Comparison of ENCODE assay signal across 8 mouse cellular contexts in the genomic region with DNA sequence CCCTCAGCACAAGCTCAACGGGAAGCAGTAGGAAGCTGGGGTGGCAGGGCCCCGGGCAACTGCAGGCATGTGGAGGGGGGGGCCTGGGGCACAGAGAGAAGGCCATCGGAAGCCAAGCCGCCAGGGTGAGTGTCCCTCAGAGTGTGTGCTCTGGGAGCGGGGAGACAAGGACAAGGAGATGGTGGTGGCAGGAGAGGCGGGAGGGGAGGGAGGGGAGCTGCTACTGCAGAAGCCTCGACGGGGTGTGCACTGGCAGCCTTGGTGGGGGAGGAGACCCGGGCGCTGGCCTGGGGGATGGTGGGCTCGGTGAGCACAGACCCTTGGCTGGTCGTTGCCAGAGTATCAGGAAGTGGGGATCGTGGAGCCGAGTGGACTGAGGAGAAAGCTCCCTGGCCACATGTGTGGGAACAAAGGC. TPM values are rescaled to one million over a fixed set of nuclear protein-coding genes. Genes with fewer than 3 reads are reported as not detected.
A peak's percentile ranks its signal among the peaks of the same experiment; 100 is the strongest.
DNase-seq lines count a peak whose midpoint lies in the region; ATAC-seq and TF ChIP-seq lines count a peak whose summit lies in the region.

No protein-coding gene starts in this region.

- H3K4me3 ChIP-seq in liver, embryonic 11.5 days (ENCODE audit: low read depth, low read length) = peak overlapping the region; percentile 20; the same call in 1 of the 2 replicates
- H3K4me3 ChIP-seq in cortical plate, adult 2 months (ENCODE audit: insufficient read depth, low read length) = peak overlapping the region; percentile 79
- peak overlapping the region; percentile 91 for H3K4me3 ChIP-seq in hindbrain, embryonic 13.5 days
- H3K4me3 ChIP-seq in neural tube, embryonic 13.5 days = peak overlapping the region; percentile 82

- no peaks in the 10 kb centered on the region for H3K36me3 ChIP-seq in liver, embryonic 11.5 days (ENCODE audit: control insufficient read depth, insufficient read depth, low read length)
- peaks cover 26% of the 10 kb centered on the region for H3K36me3 ChIP-seq in hindbrain, embryonic 13.5 days
- peaks cover 24% of the 10 kb centered on the region for H3K36me3 ChIP-seq in neural tube, embryonic 13.5 days

- no peak for ATAC-seq in liver, embryonic 11.5 days (replicated peaks; ENCODE audit: low FRiP score)
- peak; percentile 38 for ATAC-seq in hindbrain, embryonic 13.5 days (ENCODE audit: low FRiP score)
- ATAC-seq in neural tube, embryonic 13.5 days (ENCODE audit: low read depth) = peak; percentile 29

- peak overlapping the region; percentile 42 for H3K4me2 ChIP-seq in liver, embryonic 11.5 days
- H3K4me2 ChIP-seq in hindbrain, embryonic 13.5 days = peak overlapping the region; percentile 99
- H3K4me2 ChIP-seq in neural tube, embryonic 13.5 days = peak overlapping the region; percentile 87

- no peaks in the 10 kb centered on the region for H3K9me3 ChIP-seq in liver, embryonic 11.5 days (ENCODE audit: control insufficient read depth, low read length)
- no peaks in the 10 kb centered on the region for H3K9me3 ChIP-seq in hindbrain, embryonic 13.5 days
- H3K9me3 ChIP-seq in neural tube, embryonic 13.5 days = no peaks in the 10 kb centered on the region

- TF ChIP-seq POLR2A in cortical plate, adult 2 months (IDR thresholded peaks at IDR 0.05; ENCODE audit: extremely low read depth, insufficient read depth, low read length) = peak; percentile 39; the same call in 1 of the 2 replicates

- no peak overlapping the region for H3K27ac ChIP-seq in liver, embryonic 11.5 days (ENCODE audit: low read depth, low read length)
- H3K27ac ChIP-seq in cortical plate, adult 2 months (ENCODE audit: insufficient read depth, low read length) = peak overlapping the region; percentile 86; the same call in 1 of the 2 replicates
- H3K27ac ChIP-seq in hindbrain, embryonic 13.5 days = peak overlapping the region; percentile 100
- peak overlapping the region; percentile 97 for H3K27ac ChIP-seq in neural tube, embryonic 13.5 days (replicated peaks)

- TF ChIP-seq CTCF in cortical plate, adult 2 months (IDR thresholded peaks at IDR 0.05; ENCODE audit: extremely low read depth, insufficient read depth, low read length) = no peak

- H3K27me3 ChIP-seq in liver, embryonic 11.5 days (replicated peaks; ENCODE audit: control insufficient read depth, insufficient read depth, low read length) = peaks cover 89% of the 10 kb centered on the region
- no peaks in the 10 kb centered on the region for H3K27me3 ChIP-seq in hindbrain, embryonic 13.5 days
- peaks cover 9% of the 10 kb centered on the region; the same call in 1 of the 2 replicates for H3K27me3 ChIP-seq in neural tube, embryonic 13.5 days

- no peak for DNase-seq in liver, embryonic 11.5 days (ENCODE audit: low spot score)
- no peak for DNase-seq in liver
- DNase-seq in T-cell, adult 2 months (ENCODE audit: low spot score) = no peak
- no peak for DNase-seq in kidney, adult 9 months
- no peak for DNase-seq in c-Kit-positive CD71-positive TER-119-positive erythroid progenitor cells, embryonic 14.5 days (ENCODE audit: low spot score)

- no peak overlapping the region for H3K9ac ChIP-seq in liver, embryonic 11.5 days (ENCODE audit: low read depth, low read length)
- H3K9ac ChIP-seq in hindbrain, embryonic 13.5 days = peak overlapping the region; percentile 100
- peak overlapping the region; percentile 100 for H3K9ac ChIP-seq in neural tube, embryonic 13.5 days

- WGBS in liver, embryonic 11.5 days = 5% methylated on average over 14 of the region's 14 CpGs
- 0% methylated on average over 14 of the region's 14 CpGs for WGBS in hindbrain, embryonic 13.5 days
- 0% methylated on average over 14 of the region's 14 CpGs for WGBS in neural tube, embryonic 13.5 days

- H3K4me1 ChIP-seq in liver, embryonic 11.5 days (replicated peaks; ENCODE audit: control insufficient read depth, insufficient read depth, low read length) = no peaks in the 10 kb centered on the region
- H3K4me1 ChIP-seq in cortical plate, adult 2 months (ENCODE audit: control insufficient read depth, insufficient read depth, low read length) = peaks cover 26% of the 10 kb centered on the region
- peaks cover 72% of the 10 kb centered on the region for H3K4me1 ChIP-seq in hindbrain, embryonic 13.5 days (replicated peaks)
- H3K4me1 ChIP-seq in neural tube, embryonic 13.5 days (replicated peaks) = peaks cover 64% of the 10 kb centered on the region

RNA-seq across cellular contexts. Expression of gene Lrrc4b, which starts 13.6 kb away (rescaled TPM):
- polyA plus RNA-seq in liver, embryonic 11.5 days (2014; fragmentation: Nextera tagmentation; extraction: Ambion mirVana) = 0.25 and 0.52 TPM in 2 replicates
- 190 and 192 TPM in 2 replicates for polyA plus RNA-seq in cortical plate, adult 2 months (2012; rRNA removed)
- polyA plus RNA-seq in hindbrain, embryonic 13.5 days (2015; fragmentation: Nextera tagmentation; extraction: Ambion mirVana) = 14.6 and 15.6 TPM in 2 replicates
- polyA plus RNA-seq in neural tube, embryonic 13.5 days (2015; fragmentation: Nextera tagmentation; extraction: Ambion mirVana) = 11.3 and 13.3 TPM in 2 replicates

RNA-seq across cellular contexts. Expression of gene Aspdh, which starts 22.8 kb away (rescaled TPM):
- polyA plus RNA-seq in liver, embryonic 11.5 days (2014; fragmentation: Nextera tagmentation; extraction: Ambion mirVana) = 5.6 and 6.4 TPM in 2 replicates
- 8.2 and 8.7 TPM in 2 replicates for polyA plus RNA-seq in cortical plate, adult 2 months (2012; rRNA removed)
- polyA plus RNA-seq in hindbrain, embryonic 13.5 days (2015; fragmentation: Nextera tagmentation; extraction: Ambion mirVana) = 5.6 and 6.5 TPM in 2 replicates
- polyA plus RNA-seq in neural tube, embryonic 13.5 days (2015; fragmentation: Nextera tagmentation; extraction: Ambion mirVana) = 1.6 and 2.9 TPM in 2 replicates

RNA-seq across cellular contexts. Expression of gene Josd2, which starts 25.4 kb away (rescaled TPM):
- polyA plus RNA-seq in liver, embryonic 11.5 days (2014; fragmentation: Nextera tagmentation; extraction: Ambion mirVana) = 145 and 146 TPM in 2 replicates
- 232 and 256 TPM in 2 replicates for polyA plus RNA-seq in cortical plate, adult 2 months (2012; rRNA removed)
- polyA plus RNA-seq in hindbrain, embryonic 13.5 days (2015; fragmentation: Nextera tagmentation; extraction: Ambion mirVana) = 45.8 and 46.2 TPM in 2 replicates
- polyA plus RNA-seq in neural tube, embryonic 13.5 days (2015; fragmentation: Nextera tagmentation; extraction: Ambion mirVana) = 49.9 and 54.3 TPM in 2 replicates

RNA-seq across cellular contexts. Expression of gene Emc10, which starts 53.9 kb away (rescaled TPM):
- 72.8 and 75.2 TPM in 2 replicates for polyA plus RNA-seq in liver, embryonic 11.5 days (2014; fragmentation: Nextera tagmentation; extraction: Ambion mirVana)
- 297 and 308 TPM in 2 replicates for polyA plus RNA-seq in cortical plate, adult 2 months (2012; rRNA removed)
- 121 and 126 TPM in 2 replicates for polyA plus RNA-seq in hindbrain, embryonic 13.5 days (2015; fragmentation: Nextera tagmentation; extraction: Ambion mirVana)
- 139 TPM in 2 replicates for polyA plus RNA-seq in neural tube, embryonic 13.5 days (2015; fragmentation: Nextera tagmentation; extraction: Ambion mirVana)

RNA-seq across cellular contexts. Expression of gene Fam71e1, which starts 54.0 kb away (rescaled TPM):
- 4.7 and 5.9 TPM in 2 replicates for polyA plus RNA-seq in liver, embryonic 11.5 days (2014; fragmentation: Nextera tagmentation; extraction: Ambion mirVana)
- 27.0 and 29.4 TPM in 2 replicates for polyA plus RNA-seq in cortical plate, adult 2 months (2012; rRNA removed)
- 32.2 and 37.4 TPM in 2 replicates for polyA plus RNA-seq in hindbrain, embryonic 13.5 days (2015; fragmentation: Nextera tagmentation; extraction: Ambion mirVana)
- 23.0 and 29.8 TPM in 2 replicates for polyA plus RNA-seq in neural tube, embryonic 13.5 days (2015; fragmentation: Nextera tagmentation; extraction: Ambion mirVana)

Comparison
In these comparisons a context has a peak if more than half of its experiments do, and no peak if none do; other contexts are left out.
1. H3K4me2 ChIP-seq: peak in every context shown above with its lines; median percentile 99 in hindbrain, embryonic 13.5 days; 87 in neural tube, embryonic 13.5 days; 42 in liver, embryonic 11.5 days.
2. H3K4me3 ChIP-seq: peak in every context shown above with its lines; median percentile 91 in hindbrain, embryonic 13.5 days; 82 in neural tube, embryonic 13.5 days; 79 in cortical plate, adult 2 months; 20 in liver, embryonic 11.5 days.
3. RNA of gene Lrrc4b, which starts 13.6 kb away (polyA plus RNA-seq): 190 to 192 TPM in cortical plate, adult 2 months; 14.6 to 15.6 TPM in hindbrain, embryonic 13.5 days, 11.3 to 13.3 TPM in neural tube, embryonic 13.5 days and 0.25 to 0.52 TPM in liver, embryonic 11.5 days; every median in the first group is over 10 times any median in the second.